Mouse (Mus musculus) olfactory bulb, adult 2 months (tissue): ENCODE results near the gene Hnrnpa2b1. TPM values are rescaled to one million over a fixed set of nuclear protein-coding genes. Genes with fewer than 3 reads are reported as not detected.

Source experiments
- H3K27ac ChIP-seq: fragments of 200-500 bp; 2 replicates; pipeline ENCODE4 v1.5.1; 2012; ENCODE audit warnings: low read depth, low read length; ENCODE audit not compliant: insufficient read depth
- H3K4me1 ChIP-seq: fragments of 200-500 bp; 2 replicates; pipeline ENCODE4 v1.6.1; 2012; ENCODE audit warnings: low read length; ENCODE audit not compliant: control insufficient read depth, insufficient read depth
- H3K4me3 ChIP-seq: fragments of 200-500 bp; 2 replicates; pipeline ENCODE4 v1.5.1; 2012; ENCODE audit warnings: mild to moderate bottlenecking, low read depth, low read length, moderate library complexity; ENCODE audit not compliant: insufficient read depth
- CTCF ChIP-seq: fragments of 200-500 bp; IDR thresholded peaks from 2 replicates; pipeline ENCODE4 v1.5.1; 2012; ENCODE audit warnings: low read depth, mild to moderate bottlenecking, low read length, moderate library complexity; ENCODE audit not compliant: insufficient read depth
- POLR2A ChIP-seq: fragments of 200-500 bp; IDR thresholded peaks from 2 replicates; pipeline ENCODE4 v1.6.1; 2012; ENCODE audit warnings: mild to moderate bottlenecking, low read depth, low read length, moderate library complexity; ENCODE audit not compliant: insufficient read depth
- WGBS: fragments of 180-500 bp; shearing (Covaris S2); methylation state at CpG from one replicate; pipeline ENCODE4 v1.1.7; 2018; 5-methylcytosine and 5-hydroxymethylcytosine counted together
- polyA plus RNA-seq: library from polyadenylated mRNA; stranded (reverse); fragments of >200 nt; gene quantifications from 2 replicates; pipeline ENCODE4 v1.2.4, GENCODE M21; 2012; ENCODE audit warnings: low replicate concordance; ENCODE audit not compliant: missing spikeins, insufficient read depth, insufficient read length

Gene Hnrnpa2b1
- polyA plus RNA-seq, 1 experiment: 1,128 TPM

- Histone ChIP-seq H3K27ac (no peak overlapping the region), H3K4me3 (no peak overlapping the region), H3K4me1 (no peaks in the 10 kb centered on the region)
- WGBS: 82% methylated on average over 8 of the region's 8 CpGs
- TF ChIP-seq POLR2A (no peak), CTCF (no peak)
These were observed 11.8 kb downstream of the Hnrnpa2b1 start for GRCm38 (mm10) chr6:51457770-51458387.

GRCm38 (mm10) chr6:51457283-51457682 is 12.4 kb downstream of the Hnrnpa2b1 start:
- H3K4me3 ChIP-seq: no peak overlapping the region
- WGBS: 80% methylated on average over 3 of the region's 3 CpGs
- H3K27ac ChIP-seq: no peak overlapping the region
- no peaks in the 10 kb centered on the region for H3K4me1 ChIP-seq
- no peak for TF ChIP-seq POLR2A
- TF ChIP-seq CTCF: no peak

GRCm38 (mm10) chr6:51456198-51456597 is 13.5 kb downstream of the Hnrnpa2b1 start:
- Histone ChIP-seq H3K27ac (no peak overlapping the region), H3K4me3 (no peak overlapping the region), H3K4me1 (no peaks in the 10 kb centered on the region)
- TF ChIP-seq CTCF (no peak), POLR2A (no peak)
- 76% methylated on average over 1 of the region's 1 CpGs for WGBS

GRCm38 (mm10) chr6:51454949-51455348 is 14.7 kb downstream of the Hnrnpa2b1 start:
- TF ChIP-seq CTCF: no peak
- TF ChIP-seq POLR2A: no peak
- 56% methylated on average over 3 of the region's 3 CpGs for WGBS
- Histone ChIP-seq H3K4me1 (0 out of 2 replicates have a peak, but pooled peaks cover 2% of the 10 kb centered on the region), H3K27ac (no peak overlapping the region), H3K4me3 (no peak overlapping the region)

GRCm38 (mm10) chr6:51452927-51453503 is 16.7 kb downstream of the Hnrnpa2b1 start:
- WGBS: 61% methylated on average over 7 of the region's 7 CpGs
- H3K4me3 ChIP-seq: no peak overlapping the region
- no peak overlapping the region for H3K27ac ChIP-seq
- 0 out of 2 replicates have a peak, but pooled peaks cover 2% of the 10 kb centered on the region for H3K4me1 ChIP-seq
- no peak for TF ChIP-seq CTCF
- TF ChIP-seq POLR2A: no peak

- no peak overlapping the region for H3K27ac ChIP-seq
- H3K4me1 ChIP-seq: peaks cover 3% of the 10 kb centered on the region; the same call in 1 of the 2 replicates
- no peak overlapping the region for H3K4me3 ChIP-seq
- WGBS: 78% methylated on average over 9 of the region's 9 CpGs
- TF ChIP-seq CTCF (no peak), POLR2A (no peak)
These were observed 27.4 kb downstream of the Hnrnpa2b1 start for GRCm38 (mm10) chr6:51442191-51442835.

- TF ChIP-seq POLR2A: no peak
- TF ChIP-seq CTCF: no peak
- WGBS: 62% methylated on average over 9 of the region's 9 CpGs
- peaks cover 9% of the 10 kb centered on the region; the same call in 1 of the 2 replicates for H3K4me1 ChIP-seq
- H3K4me3 ChIP-seq: no peak overlapping the region
- H3K27ac ChIP-seq: no peak overlapping the region
These were observed 30.8 kb downstream of the Hnrnpa2b1 start for GRCm38 (mm10) chr6:51438826-51439330.

GRCm38 (mm10) chr6:51437665-51438064 is 32.0 kb downstream of the Hnrnpa2b1 start:
- Histone ChIP-seq H3K4me1 (peaks cover 17% of the 10 kb centered on the region), H3K27ac (no peak overlapping the region), H3K4me3 (no peak overlapping the region)
- TF ChIP-seq CTCF: no peak
- TF ChIP-seq POLR2A: no peak
- WGBS: 70% methylated on average over 4 of the region's 4 CpGs

- TF ChIP-seq POLR2A (no peak), CTCF (no peak)
- no peak overlapping the region for H3K4me3 ChIP-seq
These were observed 35.4 kb downstream of the Hnrnpa2b1 start for GRCm38 (mm10) chr6:51434270-51434669.

More at GRCm38 (mm10) chr6:51434270-51434669, 35.4 kb downstream of the Hnrnpa2b1 start:
- 55% methylated on average over 7 of the region's 7 CpGs for WGBS
- Histone ChIP-seq H3K4me1 (peaks cover 20% of the 10 kb centered on the region), H3K27ac (no peak overlapping the region)
